Mouse (Mus musculus): ENCODE results near the gene Cfdp1. TPM values are rescaled to one million over a fixed set of nuclear protein-coding genes. Genes with fewer than 3 reads are reported as not detected.

The Cfdp1 gene
- polyA plus RNA-seq, 1 experiment from 2014 or later: 225 TPM

DNA sequence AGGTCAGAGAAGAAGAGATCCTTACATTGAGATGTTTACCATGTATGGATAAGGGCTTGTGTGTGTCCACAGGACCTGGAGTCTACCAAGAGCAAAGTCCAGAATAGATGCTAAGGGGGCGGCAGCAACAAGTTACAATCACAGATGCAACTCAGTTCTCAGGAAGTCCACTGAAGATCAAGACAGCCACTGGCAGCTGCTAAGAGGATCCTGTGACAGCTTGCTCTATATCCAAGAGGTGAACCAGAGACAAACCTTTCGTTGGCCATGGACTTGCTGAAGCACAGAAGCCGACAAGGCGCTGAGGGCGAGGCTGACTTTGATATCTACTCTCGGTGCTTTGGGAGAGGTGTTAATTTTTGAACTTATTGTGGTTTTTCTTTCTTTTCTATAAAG is 82.5 kb downstream of the Cfdp1 start:
- DNase-seq (ENCODE audit: low spot score): no peak
- H3K4me3 ChIP-seq: no peak overlapping the region
- no peaks in the 10 kb centered on the region for H3K27me3 ChIP-seq (ENCODE audit: low read depth, poor library complexity, severe bottlenecking)
- H3K9me3 ChIP-seq (replicated peaks): no peaks in the 10 kb centered on the region
- WGBS: 95% methylated on average over 6 of the region's 6 CpGs
- H3K36me3 ChIP-seq: peaks cover 56% of the 10 kb centered on the region
- peaks cover 15% of the 10 kb centered on the region for H3K4me1 ChIP-seq
- peak overlapping the region; percentile 49; the same call in 1 of the 2 replicates for H3K27ac ChIP-seq (replicated peaks)

DNA sequence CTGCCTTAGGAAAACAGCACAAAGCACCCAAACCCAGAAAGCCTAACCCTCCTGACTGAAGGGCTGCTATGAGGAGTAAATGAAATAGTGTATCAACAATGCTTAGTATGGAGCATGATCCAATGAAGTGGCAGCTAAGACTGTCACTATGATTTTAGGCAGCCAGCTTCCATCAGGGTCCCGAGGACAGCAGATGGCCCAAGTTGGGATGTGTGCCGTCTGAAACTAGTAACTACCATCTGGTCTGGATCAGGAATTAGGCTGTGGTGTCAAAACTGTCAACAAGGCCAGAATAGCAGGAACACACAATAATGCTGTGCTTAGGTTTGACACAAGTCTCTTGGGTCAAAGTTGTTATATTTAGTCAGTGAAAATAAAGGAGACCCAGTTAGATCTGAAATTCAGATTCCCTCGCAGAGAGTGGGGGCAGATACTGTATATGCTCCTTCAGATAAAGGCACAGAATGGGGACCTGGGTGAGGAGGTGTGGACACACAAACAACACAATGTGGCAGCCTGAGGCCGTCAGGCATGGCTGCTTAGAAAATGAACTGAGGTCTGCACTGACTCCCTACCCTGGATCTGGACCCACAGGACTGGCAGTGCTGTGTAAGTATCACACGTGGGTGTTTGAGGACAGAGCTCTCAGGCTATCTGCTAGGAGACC is 83.0 kb downstream of the Cfdp1 start:
- no peak for DNase-seq (ENCODE audit: low spot score)
- 83% methylated on average over 5 of the region's 5 CpGs for WGBS
- Histone ChIP-seq H3K4me3 (no peak overlapping the region), H3K9me3 (replicated peaks) (no peaks in the 10 kb centered on the region), H3K36me3 (peaks cover 59% of the 10 kb centered on the region), H3K27me3 (ENCODE audit: low read depth, poor library complexity, severe bottlenecking) (no peaks in the 10 kb centered on the region), H3K27ac (replicated peaks) (peak overlapping the region; percentile 49; the same call in 1 of the 2 replicates), H3K4me1 (peaks cover 15% of the 10 kb centered on the region)

DNA sequence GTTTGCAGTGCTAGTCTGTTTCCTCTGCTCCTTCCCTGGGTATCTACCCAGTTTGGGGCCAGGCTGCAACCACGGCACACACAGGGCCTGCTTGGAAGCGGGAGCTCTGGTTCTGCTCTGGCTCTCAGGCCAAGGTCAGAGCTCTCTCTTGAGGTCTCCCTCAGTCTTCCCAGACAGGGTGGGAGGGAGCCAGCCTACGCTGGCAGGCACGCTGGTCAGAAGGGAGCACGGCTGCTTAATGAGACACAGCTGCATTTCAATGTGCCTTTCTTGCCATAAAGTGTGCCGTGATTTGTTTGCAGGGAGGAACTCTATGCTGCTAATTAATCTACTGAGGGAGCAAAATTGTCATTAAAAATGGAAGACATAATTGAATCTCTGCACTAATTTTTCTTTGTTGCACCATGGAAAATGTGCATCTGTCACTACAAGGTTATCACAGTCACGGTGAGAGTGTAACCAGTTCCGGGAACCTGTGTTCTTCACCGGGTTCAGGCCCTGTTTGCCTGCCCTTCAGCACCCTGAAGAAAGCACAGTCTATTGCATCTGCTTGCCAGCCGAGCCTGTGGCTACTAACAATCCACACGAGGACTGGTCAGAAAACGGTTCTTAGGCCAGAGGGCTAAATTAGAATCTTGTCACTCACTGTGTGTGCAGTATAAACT is 84.2 kb downstream of the Cfdp1 start:
- peaks cover 62% of the 10 kb centered on the region for H3K36me3 ChIP-seq

DNA sequence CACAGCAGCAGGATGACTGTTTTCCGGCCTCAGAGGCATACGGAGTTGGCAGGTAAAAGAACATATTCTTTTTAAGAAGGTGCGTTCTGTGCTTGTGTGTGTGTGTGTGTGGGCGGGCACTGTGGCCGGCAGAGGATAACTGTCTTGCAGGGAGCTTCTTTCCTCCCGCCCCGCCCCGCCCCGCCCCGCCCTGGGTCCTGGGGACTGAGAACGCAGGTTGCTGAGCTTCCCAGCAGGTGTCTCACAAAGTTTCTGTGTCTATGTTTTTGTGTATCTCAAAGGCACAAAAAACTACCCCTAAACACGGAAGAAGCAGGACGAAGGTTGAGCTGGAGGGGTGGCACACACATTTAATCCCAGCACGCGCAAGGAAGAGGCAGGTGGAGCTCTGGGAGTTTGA is 84.8 kb downstream of the Cfdp1 start:
- DNase-seq (ENCODE audit: low spot score): no peak
- Histone ChIP-seq H3K4me3 (no peak overlapping the region), H3K27me3 (ENCODE audit: low read depth, poor library complexity, severe bottlenecking) (no peaks in the 10 kb centered on the region), H3K9me3 (replicated peaks) (no peaks in the 10 kb centered on the region), H3K27ac (replicated peaks) (peak overlapping the region; percentile 43; the same call in 1 of the 2 replicates), H3K36me3 (peaks cover 56% of the 10 kb centered on the region), H3K4me1 (peaks cover 15% of the 10 kb centered on the region)
- 51% methylated on average over 15 of the region's 15 CpGs for WGBS

More for the DNA sequence above, 84.2 kb downstream of the Cfdp1 start:
- H3K4me1 ChIP-seq: peaks cover 15% of the 10 kb centered on the region
- peak overlapping the region; percentile 43; the same call in 1 of the 2 replicates for H3K27ac ChIP-seq (replicated peaks)
- H3K4me3 ChIP-seq: no peak overlapping the region
- no peak for DNase-seq (ENCODE audit: low spot score)
- WGBS: 58% methylated on average over 12 of the region's 12 CpGs
- no peaks in the 10 kb centered on the region for H3K27me3 ChIP-seq (ENCODE audit: low read depth, poor library complexity, severe bottlenecking)
- no peaks in the 10 kb centered on the region for H3K9me3 ChIP-seq (replicated peaks)

DNA sequence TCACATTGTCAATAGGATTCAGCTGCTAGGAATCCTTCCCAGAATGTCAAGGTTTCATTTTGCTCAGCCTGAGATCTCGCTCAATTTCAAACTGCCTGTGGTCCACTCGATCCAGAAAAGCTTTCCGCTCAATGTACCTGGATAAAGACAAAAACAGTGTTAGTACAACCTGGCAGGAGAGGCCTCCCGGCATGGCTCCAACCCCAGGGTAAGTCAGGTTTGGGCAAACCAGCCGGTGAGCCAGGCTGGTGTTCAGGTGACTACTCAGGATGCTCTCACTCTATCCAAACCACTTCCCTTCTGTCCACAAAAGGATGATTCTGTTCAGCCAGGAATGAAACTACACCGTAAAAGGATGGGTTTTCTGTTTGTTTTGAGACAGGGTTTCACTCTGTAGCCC is 85.4 kb downstream of the Cfdp1 start:
- H3K27me3 ChIP-seq (ENCODE audit: low read depth, poor library complexity, severe bottlenecking): no peaks in the 10 kb centered on the region
- H3K36me3 ChIP-seq: peaks cover 55% of the 10 kb centered on the region
- no peaks in the 10 kb centered on the region for H3K9me3 ChIP-seq (replicated peaks)
- WGBS: 85% methylated on average over 6 of the region's 6 CpGs
- peaks cover 15% of the 10 kb centered on the region for H3K4me1 ChIP-seq
- H3K4me3 ChIP-seq: no peak overlapping the region
- no peak overlapping the region for H3K27ac ChIP-seq (replicated peaks)
- no peak for DNase-seq (ENCODE audit: low spot score)

DNA sequence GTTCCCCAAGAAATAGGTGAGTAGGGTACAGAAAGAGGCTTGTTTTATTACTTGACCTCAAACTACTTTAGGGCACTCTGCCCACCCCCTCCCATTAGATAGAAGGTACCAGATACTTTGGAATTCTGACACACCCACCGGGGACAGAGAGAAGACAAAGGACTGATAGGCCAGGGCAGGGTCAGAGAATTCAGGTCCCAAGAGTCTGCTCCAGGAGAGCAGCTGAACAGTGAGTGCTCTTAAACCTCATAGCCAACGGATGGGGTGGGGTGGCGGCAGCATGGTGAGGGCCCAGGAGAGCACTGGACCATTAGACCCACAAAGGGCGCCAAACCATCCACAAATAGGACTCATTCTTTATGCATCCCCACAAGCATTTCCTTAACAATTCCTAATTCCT is 88.5 kb downstream of the Cfdp1 start:
- H3K27ac ChIP-seq (replicated peaks): no peak overlapping the region
- peaks cover 39% of the 10 kb centered on the region for H3K36me3 ChIP-seq
- DNase-seq (ENCODE audit: low spot score): no peak
- WGBS: 87% methylated on average over 4 of the region's 4 CpGs
- H3K4me3 ChIP-seq: no peak overlapping the region
- no peaks in the 10 kb centered on the region for H3K27me3 ChIP-seq (ENCODE audit: low read depth, poor library complexity, severe bottlenecking)
- H3K9me3 ChIP-seq (replicated peaks): no peaks in the 10 kb centered on the region
- H3K4me1 ChIP-seq: peaks cover 18% of the 10 kb centered on the region

DNA sequence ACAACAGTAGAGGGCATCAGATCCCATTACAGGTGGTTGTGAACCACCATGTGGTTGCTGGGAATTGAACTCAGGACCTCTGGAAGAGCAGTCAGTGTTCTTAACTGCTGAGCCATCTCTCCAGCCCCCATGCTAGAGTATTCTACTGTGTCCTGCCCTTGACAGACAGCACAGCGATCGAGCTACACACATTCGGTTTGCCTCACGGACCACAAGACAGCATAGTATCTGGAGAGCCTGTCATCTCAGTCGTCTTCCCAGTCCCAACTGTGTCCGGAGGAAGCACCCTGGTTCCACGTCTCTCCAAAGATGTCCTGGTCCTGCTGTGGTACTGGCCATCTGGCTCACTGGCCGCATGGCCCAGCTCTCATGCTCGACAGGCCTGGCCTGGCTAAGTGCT is 89.0 kb downstream of the Cfdp1 start:
- no peaks in the 10 kb centered on the region for H3K27me3 ChIP-seq (ENCODE audit: low read depth, poor library complexity, severe bottlenecking)
- WGBS: 95% methylated on average over 9 of the region's 9 CpGs

DNA sequence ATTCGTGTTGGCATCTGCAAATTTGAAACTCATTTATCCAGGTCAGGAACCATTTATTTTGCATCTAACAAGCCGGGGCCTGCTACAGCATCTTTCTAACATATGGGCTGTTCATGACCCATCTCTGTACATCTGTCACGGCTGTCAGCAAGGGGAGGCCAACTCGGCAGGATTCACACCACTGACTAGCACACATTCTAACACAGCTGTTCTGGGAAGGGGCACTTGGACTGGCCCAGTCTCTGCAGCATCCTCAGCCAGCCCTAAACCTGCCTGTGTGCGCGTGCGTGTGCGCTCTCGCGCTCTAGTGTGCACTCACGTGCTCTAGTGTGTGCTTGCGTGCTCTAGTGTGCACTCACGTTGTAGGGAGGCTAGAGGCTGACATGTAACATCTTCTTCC is 93.4 kb downstream of the Cfdp1 start:
- peaks cover 10% of the 10 kb centered on the region; the same call in 1 of the 2 replicates for H3K4me1 ChIP-seq
- no peak for DNase-seq (ENCODE audit: low spot score)
- H3K27ac ChIP-seq (replicated peaks): peak overlapping the region; percentile 40; the same call in 1 of the 2 replicates
- H3K4me3 ChIP-seq: no peak overlapping the region
- H3K27me3 ChIP-seq (ENCODE audit: low read depth, poor library complexity, severe bottlenecking): no peaks in the 10 kb centered on the region
- no peaks in the 10 kb centered on the region for H3K9me3 ChIP-seq (replicated peaks)
- H3K36me3 ChIP-seq: peaks cover 9% of the 10 kb centered on the region
- 90% methylated on average over 13 of the region's 13 CpGs for WGBS

More for the DNA sequence above, 89.0 kb downstream of the Cfdp1 start:
- Histone ChIP-seq H3K27ac (replicated peaks) (no peak overlapping the region), H3K4me1 (peaks cover 22% of the 10 kb centered on the region), H3K9me3 (replicated peaks) (no peaks in the 10 kb centered on the region), H3K4me3 (no peak overlapping the region), H3K36me3 (peaks cover 39% of the 10 kb centered on the region)
- DNase-seq (ENCODE audit: low spot score): no peak

DNA sequence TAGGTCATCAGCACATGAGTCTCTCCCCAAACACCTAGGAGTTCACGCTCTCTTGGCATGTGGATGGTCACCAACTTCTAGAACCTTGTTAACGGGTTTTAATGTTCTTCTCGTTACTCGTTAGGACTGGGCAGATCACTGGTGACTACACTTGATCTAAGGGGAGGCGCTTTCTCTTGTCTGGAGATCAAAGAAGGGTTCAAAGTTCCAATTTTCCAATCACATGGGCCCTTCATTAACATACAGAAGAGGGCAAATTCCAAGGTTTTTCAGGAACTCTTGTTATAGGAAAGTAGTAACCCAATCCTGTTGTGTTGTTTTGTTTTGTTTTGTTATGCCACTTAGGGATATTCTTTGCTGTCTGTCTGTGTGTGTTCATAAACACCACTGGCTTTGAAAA is 95.3 kb downstream of the Cfdp1 start:
- H3K27ac ChIP-seq (replicated peaks): no peak overlapping the region
- 90% methylated on average over 5 of the region's 5 CpGs for WGBS
- peaks cover 14% of the 10 kb centered on the region; the same call in 1 of the 2 replicates for H3K4me1 ChIP-seq
- H3K36me3 ChIP-seq: no peaks in the 10 kb centered on the region
- DNase-seq (ENCODE audit: low spot score): no peak
- no peak overlapping the region for H3K4me3 ChIP-seq
- H3K27me3 ChIP-seq (ENCODE audit: low read depth, poor library complexity, severe bottlenecking): no peaks in the 10 kb centered on the region
- H3K9me3 ChIP-seq (replicated peaks): no peaks in the 10 kb centered on the region

DNA sequence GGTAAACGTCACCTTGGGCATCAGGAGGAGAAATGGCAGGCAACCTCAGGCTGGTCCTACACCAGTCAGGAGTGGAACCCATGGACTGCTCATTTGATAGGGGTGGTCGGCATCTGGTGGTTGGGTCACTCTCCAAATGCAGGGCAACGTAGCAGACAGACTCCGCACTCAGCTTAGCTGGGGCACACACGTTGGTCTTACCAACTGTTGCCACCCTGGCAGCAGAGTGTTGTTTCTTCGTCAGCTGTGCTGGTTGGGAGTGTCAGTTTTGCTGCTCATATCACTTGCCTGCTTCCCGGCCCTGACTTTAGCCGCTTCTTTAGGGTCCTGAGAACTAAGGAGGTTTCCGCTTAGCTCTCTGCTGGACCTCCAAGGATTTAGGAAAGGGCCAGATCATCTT is 96.5 kb downstream of the Cfdp1 start:
- no peak for DNase-seq (ENCODE audit: low spot score)
- no peak overlapping the region for H3K4me3 ChIP-seq
- no peaks in the 10 kb centered on the region for H3K36me3 ChIP-seq
- H3K27me3 ChIP-seq (ENCODE audit: low read depth, poor library complexity, severe bottlenecking): no peaks in the 10 kb centered on the region
- H3K27ac ChIP-seq (replicated peaks): no peak overlapping the region
- H3K4me1 ChIP-seq: peaks cover 16% of the 10 kb centered on the region; the same call in 1 of the 2 replicates
- WGBS: 93% methylated on average over 9 of the region's 9 CpGs
- no peaks in the 10 kb centered on the region for H3K9me3 ChIP-seq (replicated peaks)

DNA sequence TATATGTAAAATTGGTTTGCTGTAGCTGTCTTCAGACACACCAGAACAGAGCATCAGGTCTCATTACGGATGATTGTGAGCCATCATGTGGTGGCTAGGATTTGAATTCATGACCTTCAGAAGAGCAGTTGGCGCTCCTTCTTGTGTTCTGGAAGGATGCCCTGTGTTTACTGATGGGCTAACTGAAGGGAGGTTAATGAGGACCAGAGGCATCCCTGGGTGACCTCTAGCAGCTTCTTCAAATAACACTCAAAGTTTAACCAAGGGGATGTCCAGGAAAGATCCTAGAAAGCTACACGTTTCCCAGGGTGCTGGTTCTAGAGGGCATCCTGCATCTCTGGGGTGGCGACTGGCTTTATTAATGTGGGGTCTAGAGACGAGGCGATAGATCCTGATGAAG is 99.4 kb downstream of the Cfdp1 start:
- WGBS: 86% methylated on average over 6 of the region's 6 CpGs
- Histone ChIP-seq H3K36me3 (no peaks in the 10 kb centered on the region), H3K27ac (replicated peaks) (no peak overlapping the region; the same call in 1 of the 2 replicates), H3K27me3 (ENCODE audit: low read depth, poor library complexity, severe bottlenecking) (no peaks in the 10 kb centered on the region), H3K4me3 (no peak overlapping the region), H3K9me3 (replicated peaks) (no peaks in the 10 kb centered on the region), H3K4me1 (peaks cover 6% of the 10 kb centered on the region; the same call in 1 of the 2 replicates)
- no peak for DNase-seq (ENCODE audit: low spot score)

DNA sequence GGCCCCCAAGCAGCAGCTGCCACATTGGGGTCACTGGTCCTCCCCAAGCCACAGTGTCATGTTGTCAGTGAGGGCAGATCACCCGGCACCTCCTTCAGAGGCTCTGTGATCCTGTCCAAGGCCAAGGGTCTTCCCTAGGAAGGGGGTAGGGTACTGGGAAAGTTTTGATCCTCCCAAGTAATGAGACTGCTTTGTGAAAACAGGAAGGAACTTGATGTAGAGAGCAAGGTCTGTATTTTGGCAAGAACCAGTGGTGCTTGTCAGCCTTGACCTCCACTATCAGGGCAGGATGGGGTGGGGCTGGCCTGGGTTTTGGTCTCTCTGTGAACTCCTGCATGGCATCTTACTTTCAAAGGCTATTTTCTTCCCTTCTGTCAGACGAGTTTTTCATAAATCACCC is 100.0 kb downstream of the Cfdp1 start:
- WGBS: 70% methylated on average over 2 of the region's 2 CpGs
- peaks cover 6% of the 10 kb centered on the region; the same call in 1 of the 2 replicates for H3K4me1 ChIP-seq
- no peaks in the 10 kb centered on the region for H3K36me3 ChIP-seq
- DNase-seq (ENCODE audit: low spot score): no peak
- H3K4me3 ChIP-seq: no peak overlapping the region
- H3K27ac ChIP-seq (replicated peaks): no peak overlapping the region
- H3K9me3 ChIP-seq (replicated peaks): no peaks in the 10 kb centered on the region
- H3K27me3 ChIP-seq (ENCODE audit: low read depth, poor library complexity, severe bottlenecking): no peaks in the 10 kb centered on the region

DNA sequence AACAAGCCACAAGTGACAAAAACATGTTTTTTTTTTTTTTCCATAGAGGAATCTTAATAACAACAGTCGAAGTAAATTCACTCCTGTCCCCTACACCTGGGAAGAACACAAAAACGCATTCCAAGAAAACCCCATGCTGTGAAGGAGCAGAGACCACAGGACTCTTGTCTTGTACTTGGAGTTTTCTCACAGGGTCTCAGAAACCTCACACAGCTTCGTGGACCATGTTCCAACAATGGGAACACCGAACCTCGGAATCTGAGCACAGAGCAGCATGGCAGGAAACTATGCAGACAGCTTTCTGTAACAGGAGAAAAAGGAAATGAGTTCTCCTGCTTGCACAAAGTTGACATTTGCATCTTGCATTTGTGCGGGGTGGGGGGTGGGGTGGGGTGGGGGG is 105.3 kb downstream of the Cfdp1 start:
- no peaks in the 10 kb centered on the region for H3K9me3 ChIP-seq (replicated peaks)
- H3K36me3 ChIP-seq: no peaks in the 10 kb centered on the region
- H3K4me3 ChIP-seq: no peak overlapping the region
- peaks cover 30% of the 10 kb centered on the region for H3K4me1 ChIP-seq
- DNase-seq (ENCODE audit: low spot score): no peak
- 64% methylated on average over 6 of the region's 6 CpGs for WGBS
- H3K27ac ChIP-seq (replicated peaks): no peak overlapping the region
- peaks cover 8% of the 10 kb centered on the region for H3K27me3 ChIP-seq (ENCODE audit: low read depth, poor library complexity, severe bottlenecking)
